Mouse (Mus musculus) embryonic facial prominence, embryonic 12.5 days (tissue): ENCODE results near the gene Higd1b. TPM values are rescaled to one million over a fixed set of nuclear protein-coding genes. Genes with fewer than 3 reads are reported as not detected.

ENCODE experiments used
- ATAC-seq: fragments of 200-750 bp; cut with Nextera tagmentation; 2 replicates; pipeline ENCODE4 v1.8.0; 2017; ENCODE audit not compliant: insufficient number of reproducible peaks, insufficient read depth, low FRiP score, low TSS enrichment
- H3K27ac ChIP-seq: fragments of 300-500 bp; sonication (generic); 2 replicates; pipeline ENCODE4 v1.5.1; 2016; ENCODE audit warnings: mild to moderate bottlenecking
- H3K27me3 ChIP-seq: fragments of 300-500 bp; sonication (generic); 2 replicates; pipeline ENCODE4 v1.6.1; 2016; ENCODE audit warnings: mild to moderate bottlenecking, moderate library complexity
- H3K36me3 ChIP-seq: fragments of 300-500 bp; sonication (generic); 2 replicates; pipeline ENCODE4 v1.6.1; 2016; ENCODE audit warnings: mild to moderate bottlenecking
- H3K4me1 ChIP-seq: fragments of 300-500 bp; sonication (generic); 2 replicates; pipeline ENCODE4 v1.6.1; 2016
- H3K4me2 ChIP-seq: fragments of 300-500 bp; sonication (generic); replicated peaks from 2 replicates; pipeline ENCODE4 v1.6.1; 2016; ENCODE audit warnings: mild to moderate bottlenecking, moderate library complexity
- H3K4me3 ChIP-seq: fragments of 300-500 bp; sonication (generic); 2 replicates; pipeline ENCODE4 v1.5.1; 2016; ENCODE audit warnings: mild to moderate bottlenecking
- H3K9ac ChIP-seq: fragments of 300-500 bp; sonication (generic); 2 replicates; pipeline ENCODE4 v1.6.1; 2016; ENCODE audit warnings: mild to moderate bottlenecking, moderate library complexity
- H3K9me3 ChIP-seq: fragments of 300-500 bp; sonication (generic); 2 replicates; pipeline ENCODE4 v1.6.1; 2016; ENCODE audit warnings: mild to moderate bottlenecking, moderate library complexity
- WGBS: fragments of 180-500 bp; shearing (Covaris S2); methylation state at CpG from one replicate; pipeline ENCODE4 v1.1.7; 2016; 5-methylcytosine and 5-hydroxymethylcytosine counted together
- polyA plus RNA-seq: library from polyadenylated mRNA; unstranded; fragments of >200 nt; fragmentation: Nextera tagmentation; extraction: Ambion mirVana; gene quantifications from 2 replicates; pipeline ENCODE4 v1.2.1, GENCODE M21; 2016

Higd1b gene
- polyA plus RNA-seq, 1 experiment from 2014 or later, result not detected

- H3K27me3 ChIP-seq, result no peaks in the 10 kb centered on the region
- peaks cover 30% of the 10 kb centered on the region for H3K4me1 ChIP-seq
- peak overlapping the region; percentile 100 for H3K27ac ChIP-seq
- H3K9me3 ChIP-seq, result no peaks in the 10 kb centered on the region
- 2% methylated on average over 14 of the region's 14 CpGs for WGBS
- peak overlapping the region; percentile 76 for H3K4me2 ChIP-seq
- H3K9ac ChIP-seq, result peak overlapping the region; percentile 99; the same call in 1 of the 2 replicates
- peak overlapping the region; percentile 88 for H3K4me3 ChIP-seq
- ATAC-seq, result 0 out of 2 replicates have a peak, but pooled peaks have one; percentile 2
- H3K36me3 ChIP-seq, result no peaks in the 10 kb centered on the region
These were observed 15.8 kb upstream of the Higd1b start for GRCm38 (mm10) chr11:102819783-102820385.

DNA sequence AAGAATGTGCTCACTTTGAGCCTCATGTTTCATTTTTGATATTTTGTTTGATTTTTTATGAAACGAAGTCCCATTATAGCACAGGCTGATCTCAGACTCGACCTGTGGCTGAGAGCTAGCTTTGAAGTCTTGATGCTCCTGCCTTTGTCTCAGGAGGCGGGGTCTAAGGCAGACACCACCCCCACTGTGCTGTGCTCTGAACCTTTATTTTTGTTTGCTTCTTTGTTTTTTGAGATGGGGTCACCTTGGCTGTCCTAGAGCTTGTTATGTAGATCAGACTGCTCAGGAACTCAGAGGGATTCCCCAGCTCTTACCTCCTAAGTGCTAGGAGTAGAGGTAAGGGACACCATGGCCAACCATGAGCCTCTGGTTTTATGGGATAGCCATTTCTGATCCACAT lies 15.2 kb upstream of the Higd1b start:
- Histone ChIP-seq H3K9me3 (no peaks in the 10 kb centered on the region), H3K4me3 (no peak overlapping the region), H3K4me2 (no peak overlapping the region), H3K27ac (no peak overlapping the region), H3K9ac (no peak overlapping the region), H3K4me1 (peaks cover 29% of the 10 kb centered on the region), H3K36me3 (no peaks in the 10 kb centered on the region), H3K27me3 (no peaks in the 10 kb centered on the region)
- 11% methylated on average over 3 of the region's 3 CpGs for WGBS
- ATAC-seq, result no peak

DNA sequence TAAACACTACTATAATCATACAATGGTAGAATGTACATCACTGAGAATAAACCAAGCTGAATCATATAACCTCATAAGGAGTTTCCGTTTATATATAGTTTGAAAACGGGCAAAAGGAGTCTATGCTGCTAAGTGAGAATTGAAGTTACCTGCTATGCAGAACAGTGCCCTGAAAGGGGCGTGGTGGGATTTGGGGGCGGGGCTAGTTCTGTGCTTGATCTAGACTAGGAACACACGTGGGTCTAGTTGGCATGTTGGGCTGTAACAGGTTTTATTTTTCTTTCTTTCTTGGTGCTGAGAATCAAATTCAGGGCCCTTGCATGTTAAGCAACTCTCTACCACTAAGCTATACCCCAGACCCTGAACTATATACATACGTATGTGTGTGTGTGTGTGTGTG lies 14.4 kb upstream of the Higd1b start:
- no peak for ATAC-seq
- WGBS, result 56% methylated on average over 6 of the region's 6 CpGs
- Histone ChIP-seq H3K4me1 (peaks cover 22% of the 10 kb centered on the region), H3K4me2 (no peak overlapping the region), H3K4me3 (no peak overlapping the region), H3K36me3 (no peaks in the 10 kb centered on the region), H3K27me3 (no peaks in the 10 kb centered on the region), H3K9ac (no peak overlapping the region), H3K27ac (no peak overlapping the region), H3K9me3 (no peaks in the 10 kb centered on the region)

DNA sequence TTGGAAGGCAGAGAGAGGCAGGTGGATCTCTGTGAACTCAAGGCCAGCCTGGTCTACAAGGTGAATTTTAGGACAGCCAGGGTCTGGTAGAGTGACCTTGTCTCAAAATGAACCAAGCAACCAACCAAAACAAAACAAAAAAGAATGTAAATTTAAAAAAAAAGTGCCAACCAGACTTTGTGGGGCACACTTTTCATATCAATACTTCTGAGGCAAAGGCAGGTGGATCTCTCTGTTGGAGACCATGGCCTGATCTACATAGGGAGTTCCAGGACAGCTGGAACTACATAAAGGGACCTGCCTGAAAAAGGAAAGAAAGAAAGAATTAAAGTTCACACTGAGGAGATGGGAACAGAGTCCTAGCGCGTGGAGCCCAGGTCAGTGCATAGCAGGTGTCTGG lies 9.2 kb upstream of the Higd1b start:
- no peaks in the 10 kb centered on the region for H3K36me3 ChIP-seq
- 74% methylated on average over 2 of the region's 2 CpGs for WGBS
- no peak overlapping the region for H3K4me2 ChIP-seq
- no peaks in the 10 kb centered on the region for H3K9me3 ChIP-seq
- no peak overlapping the region for H3K9ac ChIP-seq
- H3K4me3 ChIP-seq, result no peak overlapping the region
- no peak overlapping the region for H3K27ac ChIP-seq
- no peak for ATAC-seq
- H3K27me3 ChIP-seq, result no peaks in the 10 kb centered on the region
- H3K4me1 ChIP-seq, result no peaks in the 10 kb centered on the region

GRCm38 (mm10) chr11:102827097-102827496 lies 8.6 kb upstream of the Higd1b start:
- WGBS, result 44% methylated on average over 4 of the region's 4 CpGs
- Histone ChIP-seq H3K4me1 (no peaks in the 10 kb centered on the region), H3K9ac (no peak overlapping the region), H3K36me3 (no peaks in the 10 kb centered on the region), H3K4me3 (no peak overlapping the region), H3K9me3 (no peaks in the 10 kb centered on the region), H3K27ac (no peak overlapping the region), H3K27me3 (no peaks in the 10 kb centered on the region), H3K4me2 (no peak overlapping the region)
- no peak for ATAC-seq

DNA sequence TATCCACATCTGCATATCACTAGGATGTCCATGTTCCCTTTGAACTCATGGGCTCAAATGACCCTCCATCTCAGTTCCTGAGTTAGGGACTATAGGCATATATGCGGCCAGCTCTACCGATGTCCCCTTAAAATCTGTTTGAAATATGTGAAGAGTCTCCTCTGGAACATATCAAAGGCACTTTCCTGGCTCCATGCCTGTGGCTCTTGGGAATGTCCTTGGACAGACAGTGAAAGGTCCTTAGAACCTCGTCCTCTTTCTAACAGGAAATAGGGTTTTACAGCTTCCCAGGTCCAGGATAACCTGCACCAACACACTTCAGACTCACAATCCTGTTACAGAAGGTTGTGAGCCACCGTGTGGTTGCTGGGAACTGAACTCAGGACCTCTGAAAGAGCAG lies 5.4 kb upstream of the Higd1b start:
- no peak for ATAC-seq
- H3K27me3 ChIP-seq, result no peaks in the 10 kb centered on the region
- H3K36me3 ChIP-seq, result no peaks in the 10 kb centered on the region
- H3K27ac ChIP-seq, result no peak overlapping the region
- H3K9ac ChIP-seq, result no peak overlapping the region
- H3K9me3 ChIP-seq, result no peaks in the 10 kb centered on the region
- H3K4me2 ChIP-seq, result no peak overlapping the region
- H3K4me1 ChIP-seq, result peaks cover 4% of the 10 kb centered on the region; the same call in 1 of the 2 replicates
- H3K4me3 ChIP-seq, result no peak overlapping the region
- 76% methylated on average over 4 of the region's 4 CpGs for WGBS

GRCm38 (mm10) chr11:102832700-102833297 lies 2.9 kb upstream of the Higd1b start:
- H3K4me2 ChIP-seq, result no peak overlapping the region
- H3K27ac ChIP-seq, result no peak overlapping the region
- no peak for ATAC-seq
- no peaks in the 10 kb centered on the region for H3K9me3 ChIP-seq
- 65% methylated on average over 18 of the region's 18 CpGs for WGBS
- no peaks in the 10 kb centered on the region for H3K27me3 ChIP-seq
- H3K4me1 ChIP-seq, result peaks cover 4% of the 10 kb centered on the region; the same call in 1 of the 2 replicates
- H3K9ac ChIP-seq, result no peak overlapping the region
- H3K36me3 ChIP-seq, result peaks cover 16% of the 10 kb centered on the region
- H3K4me3 ChIP-seq, result no peak overlapping the region

DNA sequence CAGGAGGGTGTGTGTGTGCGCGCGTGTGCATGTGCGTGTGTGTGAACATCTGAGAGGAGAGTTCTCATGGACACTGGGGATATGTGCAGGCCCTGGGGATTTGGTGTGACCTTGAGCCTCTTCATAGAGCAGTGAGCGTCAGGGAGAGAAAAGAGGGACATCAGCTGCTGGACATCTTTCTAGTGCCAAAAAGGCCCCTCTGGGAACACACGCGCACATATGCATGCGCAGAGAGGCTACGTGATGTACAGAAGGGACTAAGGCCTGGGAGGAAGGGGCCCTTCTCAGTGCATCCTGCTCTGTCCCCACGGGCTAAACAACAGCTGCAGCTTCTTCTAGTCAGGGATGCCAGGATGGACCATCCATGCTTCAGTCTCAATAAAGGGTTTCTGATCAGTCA lies 1.4 kb upstream of the Higd1b start:
- Histone ChIP-seq H3K4me1 (peaks cover 4% of the 10 kb centered on the region; the same call in 1 of the 2 replicates), H3K36me3 (peaks cover 30% of the 10 kb centered on the region), H3K4me2 (no peak overlapping the region), H3K27ac (no peak overlapping the region), H3K4me3 (no peak overlapping the region), H3K9ac (no peak overlapping the region), H3K27me3 (no peaks in the 10 kb centered on the region), H3K9me3 (no peaks in the 10 kb centered on the region)
- no peak for ATAC-seq
- WGBS, result 86% methylated on average over 10 of the region's 10 CpGs

DNA sequence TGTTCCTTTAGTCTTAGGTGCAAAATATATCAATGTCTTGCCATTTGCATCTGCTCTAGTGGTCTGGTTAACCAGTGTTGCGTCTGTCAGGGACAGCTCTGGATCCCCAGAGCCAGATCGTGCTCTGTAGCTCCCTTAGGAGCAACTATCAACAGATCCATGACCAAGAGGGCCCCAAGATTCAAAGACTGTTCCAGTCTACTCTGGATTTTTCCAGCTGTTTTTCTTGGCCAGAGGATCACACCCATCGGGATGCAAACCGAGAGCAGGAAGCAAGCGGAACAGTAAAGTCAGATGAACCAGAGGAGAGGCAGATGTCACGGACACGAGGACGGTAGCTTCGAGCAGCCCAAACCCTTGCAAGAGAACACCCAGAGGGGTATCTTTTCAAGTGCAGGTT lies 497 bp downstream of the Higd1b start:
- WGBS, result 87% methylated on average over 9 of the region's 9 CpGs
- no peak overlapping the region for H3K9ac ChIP-seq
- ATAC-seq, result no peak

DNA sequence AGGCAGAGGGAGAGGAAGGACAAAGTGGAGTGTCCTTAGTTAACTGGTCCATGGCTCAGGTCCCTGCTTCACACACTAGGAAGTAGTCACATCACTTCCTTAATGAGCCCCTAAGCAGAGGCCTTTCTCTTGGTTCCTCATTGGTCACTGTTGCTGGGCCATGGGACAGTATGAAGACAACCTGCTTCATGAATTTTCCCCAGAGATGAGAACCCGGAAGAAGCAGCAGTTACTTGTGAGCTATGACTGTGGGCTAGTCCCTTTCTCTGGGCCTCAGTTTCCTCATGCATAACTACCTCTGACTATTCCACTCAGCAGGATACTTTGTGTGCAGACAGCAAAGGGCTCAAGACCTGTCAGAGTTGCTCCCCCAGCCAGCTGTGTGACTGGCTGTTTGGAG lies 1.7 kb downstream of the Higd1b start:
- H3K4me2 ChIP-seq, result no peak overlapping the region
- no peak overlapping the region for H3K9ac ChIP-seq
- no peak overlapping the region for H3K4me3 ChIP-seq
- H3K27ac ChIP-seq, result no peak overlapping the region
- peaks cover 4% of the 10 kb centered on the region; the same call in 1 of the 2 replicates for H3K4me1 ChIP-seq
- ATAC-seq, result no peak
- 87% methylated on average over 1 of the region's 1 CpGs for WGBS
- no peaks in the 10 kb centered on the region for H3K9me3 ChIP-seq
- H3K36me3 ChIP-seq, result peaks cover 61% of the 10 kb centered on the region
- no peaks in the 10 kb centered on the region for H3K27me3 ChIP-seq

More for the DNA sequence above, 497 bp downstream of the Higd1b start:
- no peak overlapping the region for H3K4me2 ChIP-seq
- no peaks in the 10 kb centered on the region for H3K9me3 ChIP-seq
- no peaks in the 10 kb centered on the region for H3K27me3 ChIP-seq
- no peak overlapping the region for H3K27ac ChIP-seq
- H3K4me3 ChIP-seq, result no peak overlapping the region
- peaks cover 4% of the 10 kb centered on the region; the same call in 1 of the 2 replicates for H3K4me1 ChIP-seq
- peaks cover 48% of the 10 kb centered on the region for H3K36me3 ChIP-seq

DNA sequence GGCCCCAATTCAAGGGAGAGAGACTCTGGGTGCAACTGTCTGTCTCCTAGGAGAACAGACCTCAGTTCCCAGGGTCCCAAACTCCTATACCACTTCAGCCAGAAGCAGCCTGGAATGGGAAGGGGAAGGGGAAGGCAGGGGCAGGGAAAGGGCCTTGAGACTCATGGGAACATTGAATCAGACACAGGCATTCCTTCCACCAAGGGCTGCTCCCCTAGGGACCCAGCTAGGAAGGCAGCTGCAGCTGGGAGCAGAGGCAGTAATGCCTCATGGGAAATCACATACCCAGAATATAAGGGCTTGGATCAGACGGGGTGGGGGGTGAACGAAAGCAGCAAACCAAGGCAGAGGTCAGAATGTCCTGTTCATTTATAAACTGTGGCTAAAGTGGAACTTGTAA lies 2.5 kb downstream of the Higd1b start:
- WGBS, result 89% methylated on average over 2 of the region's 2 CpGs
- Histone ChIP-seq H3K36me3 (peaks cover 68% of the 10 kb centered on the region), H3K4me3 (no peak overlapping the region)

GRCm38 (mm10) chr11:102838616-102839150 lies 3.0 kb downstream of the Higd1b start:
- no peak for ATAC-seq
- H3K4me3 ChIP-seq, result no peak overlapping the region
- peaks cover 74% of the 10 kb centered on the region for H3K36me3 ChIP-seq
- H3K4me2 ChIP-seq, result no peak overlapping the region
- H3K27ac ChIP-seq, result no peak overlapping the region
- no peak overlapping the region for H3K9ac ChIP-seq
- no peaks in the 10 kb centered on the region for H3K4me1 ChIP-seq
- no peaks in the 10 kb centered on the region for H3K9me3 ChIP-seq
- no peaks in the 10 kb centered on the region for H3K27me3 ChIP-seq
- 85% methylated on average over 9 of the region's 9 CpGs for WGBS

More for the DNA sequence above, 2.5 kb downstream of the Higd1b start:
- no peaks in the 10 kb centered on the region; the same call in 1 of the 2 replicates for H3K4me1 ChIP-seq
- H3K9ac ChIP-seq, result no peak overlapping the region
- ATAC-seq, result no peak
- no peaks in the 10 kb centered on the region for H3K27me3 ChIP-seq
- no peaks in the 10 kb centered on the region for H3K9me3 ChIP-seq
- no peak overlapping the region for H3K27ac ChIP-seq
- no peak overlapping the region for H3K4me2 ChIP-seq
